Mouse (Mus musculus) T-cell, adult 2 months (primary cell): ENCODE results near the gene Tbx22.

Experiments used
- DNase-seq: peaks from one replicate; pipeline ENCODE4 v3.0.0; 2022; ENCODE audit warnings: low spot score

Gene Tbx22

DNA sequence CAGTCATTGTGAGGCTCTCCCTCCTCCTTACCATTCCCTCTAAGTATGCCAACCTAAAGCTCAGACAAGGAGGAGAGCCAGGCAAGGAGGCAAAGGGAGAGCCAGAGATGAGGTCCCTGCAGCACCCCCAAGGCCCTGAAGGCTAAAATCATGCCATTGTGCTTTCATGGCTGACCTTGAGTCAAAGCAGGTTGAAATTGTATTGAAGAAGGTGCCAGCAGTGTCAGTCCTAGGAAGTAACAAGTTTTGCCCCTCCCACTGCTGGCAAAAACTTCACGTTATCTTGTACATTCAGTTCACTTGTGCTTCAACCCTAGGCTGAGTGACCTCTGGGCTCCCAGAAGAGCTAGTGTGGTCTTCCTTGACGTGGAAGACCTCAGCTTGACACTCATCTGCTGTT, at the start of gene Tbx22:
Gene Tbx22 (plus strand): TSS at position 301 of the 400 bp plus-strand sequence.
- no peak for DNase-seq

- DNase-seq, result no peak
Observed at GRCm38 (mm10) chrX:107668677-107669076, 913 bp downstream of the Tbx22 start.

GRCm38 (mm10) chrX:107679203-107679602, 11.4 kb downstream of the Tbx22 start:
- DNase-seq, result no peak

DNA sequence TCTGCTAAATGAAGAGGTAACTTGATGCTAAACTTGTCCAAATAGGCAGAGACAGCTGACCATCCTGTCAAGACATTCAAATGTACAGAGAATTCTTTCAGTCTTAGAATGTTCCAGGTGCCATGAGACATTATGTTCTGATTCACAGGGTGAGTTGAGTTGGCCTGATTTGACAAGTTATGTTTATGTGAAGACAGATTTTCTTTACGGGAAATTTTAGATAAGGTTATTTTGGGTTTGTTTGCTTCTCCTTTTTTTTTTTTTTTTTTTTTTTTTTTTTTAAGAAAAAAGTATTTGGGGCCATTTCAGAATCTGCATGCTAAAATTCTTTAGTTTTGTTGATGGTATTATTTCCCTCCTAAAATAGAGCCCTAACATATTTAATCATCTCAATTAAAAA, 40.8 kb downstream of the Tbx22 start:
- no peak for DNase-seq

- DNase-seq, result no peak
Observed at GRCm38 (mm10) chrX:107723541-107723940, 55.8 kb downstream of the Tbx22 start.
